Comparison of ENCODE assay signal across 8 mouse cellular contexts in the genomic region with DNA sequence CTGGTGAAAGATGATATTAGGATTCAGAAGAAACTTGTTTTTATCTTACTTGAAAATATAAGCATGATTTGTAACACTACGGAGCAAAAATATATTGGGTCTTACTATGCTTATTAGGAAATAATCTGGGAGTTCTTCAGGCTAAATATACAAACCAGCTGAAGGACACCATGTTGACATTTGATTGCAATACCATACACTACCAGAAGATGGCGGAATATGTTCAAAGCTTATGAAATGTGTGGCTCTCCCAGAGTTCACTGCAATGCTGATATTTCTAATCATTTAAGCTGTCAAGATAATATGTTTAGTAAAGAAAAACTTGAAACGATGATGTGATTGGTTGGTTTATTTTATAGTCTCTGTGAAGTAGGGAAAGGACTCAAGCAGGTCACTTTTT.
DNase-seq lines count a peak whose midpoint lies in the region.

No protein-coding gene starts in this region.

- DNase-seq in layer of hippocampus, adult 11-12 months (ENCODE audit: low spot score) = peak; percentile 29
- DNase-seq in layer of hippocampus, adult 9-11 months = no peak
- peak; percentile 23 to 38 for DNase-seq in B cell, adult 2 months
- DNase-seq in ES-CJ7 (ENCODE audit: low read depth, low spot score) = peak; percentile 61
- DNase-seq in fibroblast of lung, adult 2 months (ENCODE audit: low read depth) = peak; percentile 3
- no peak for DNase-seq in urinary bladder, postnatal 4 days (ENCODE audit: low spot score in 2 of 2)
- no peak for DNase-seq in kidney, adult 11 months
- no peak for DNase-seq in adrenal gland, adult 18-20 months (ENCODE audit: low spot score in 2 of 2)

Comparison
In these comparisons a context has a peak if more than half of its experiments do, and no peak if none do; other contexts are left out.
1. DNase-seq: peak in layer of hippocampus, adult 11-12 months (single experiment), B cell, adult 2 months (2 of 2), ES-CJ7 (single experiment) and fibroblast of lung, adult 2 months (single experiment); none in layer of hippocampus, adult 9-11 months (single experiment), urinary bladder, postnatal 4 days (0 of 2), kidney, adult 11 months (single experiment) and adrenal gland, adult 18-20 months (0 of 2).